Mouse (Mus musculus) intestine, embryonic 14.5 days (tissue): Measurements from ENCODE around the gene Pfdn5. TPM values are rescaled to one million over a fixed set of nuclear protein-coding genes. Genes with fewer than 3 reads are reported as not detected.

Experiments used
- ATAC-seq: fragments of 200-750 bp; cut with Nextera tagmentation; replicated peaks from 2 replicates; pipeline ENCODE4 v1.8.0; 2017; ENCODE audit warnings: low read depth, moderate number of reproducible peaks, moderate TSS enrichment, moderate library complexity; ENCODE audit not compliant: low FRiP score, low TSS enrichment
- DNase-seq: peaks from one replicate; pipeline ENCODE4 v3.0.0-alpha.2; 2018; ENCODE audit warnings: low spot score
- H3K27ac ChIP-seq: fragments of 300-500 bp; sonication (generic); 2 replicates; pipeline ENCODE4 v1.5.1; 2014; ENCODE audit warnings: low read depth, mild to moderate bottlenecking, control low read depth
- H3K27me3 ChIP-seq: fragments of 300-500 bp; sonication (generic); replicated peaks from 2 replicates; pipeline ENCODE4 v1.6.1; 2014; ENCODE audit warnings: low read length, control low read depth; ENCODE audit not compliant: control insufficient read depth, insufficient read depth
- H3K36me3 ChIP-seq: fragments of 300-500 bp; sonication (generic); 2 replicates; pipeline ENCODE4 v1.6.1; 2014; ENCODE audit warnings: low read length, control low read depth; ENCODE audit not compliant: control insufficient read depth, insufficient read depth
- H3K4me1 ChIP-seq: fragments of 300-500 bp; sonication (generic); replicated peaks from 2 replicates; pipeline ENCODE4 v1.6.1; 2014; ENCODE audit warnings: low read length, control low read depth, mixed read lengths; ENCODE audit not compliant: control insufficient read depth, insufficient read depth
- H3K4me2 ChIP-seq: fragments of 300-500 bp; sonication (generic); 2 replicates; pipeline ENCODE4 v1.6.1; 2014; ENCODE audit warnings: low read length
- H3K4me3 ChIP-seq: fragments of 300-500 bp; sonication (generic); 2 replicates; pipeline ENCODE4 v1.5.1; 2014; ENCODE audit warnings: low read depth, low read length, control low read depth, mixed read lengths
- H3K9ac ChIP-seq: fragments of 300-500 bp; sonication (generic); 2 replicates; pipeline ENCODE4 v1.6.1; 2014; ENCODE audit warnings: mild to moderate bottlenecking, low read length
- H3K9me3 ChIP-seq: fragments of 300-500 bp; sonication (generic); 2 replicates; pipeline ENCODE4 v1.6.1; 2016; ENCODE audit warnings: low read length, control low read depth; ENCODE audit not compliant: control insufficient read depth
- WGBS: fragments of 180-500 bp; shearing (Covaris S2); extraction: QIAGEN DNeasy Blood & Tissue Kit; methylation state at CpG from one replicate; pipeline ENCODE4 v1.1.7; 2014; 5-methylcytosine and 5-hydroxymethylcytosine counted together
- polyA plus RNA-seq: library from polyadenylated mRNA; unstranded; fragments of >200 nt; fragmentation: Nextera tagmentation; extraction: Ambion mirVana; gene quantifications from 2 replicates; pipeline ENCODE4 v1.2.1, GENCODE M21; 2014

Pfdn5 gene
- polyA plus RNA-seq, 1 experiment from 2014 or later, result 450 TPM

- Histone ChIP-seq H3K9ac (peak overlapping the region; percentile 3; the same call in 1 of the 2 replicates), H3K4me2 (peak overlapping the region; percentile 38), H3K9me3 (no peaks in the 10 kb centered on the region), H3K27me3 (peaks cover 22% of the 10 kb centered on the region), H3K27ac (no peak overlapping the region), H3K4me1 (peaks cover 24% of the 10 kb centered on the region), H3K4me3 (peak overlapping the region; percentile 11), H3K36me3 (no peaks in the 10 kb centered on the region)
- WGBS, result 4% methylated on average over 25 of the region's 25 CpGs
- no peak for ATAC-seq
- no peak for DNase-seq
Observed at GRCm38 (mm10) chr15:102358126-102358525, 32.2 kb downstream of the Pfdn5 start.

- Histone ChIP-seq H3K9me3 (no peaks in the 10 kb centered on the region), H3K4me3 (no peak overlapping the region), H3K27me3 (peaks cover 22% of the 10 kb centered on the region), H3K27ac (no peak overlapping the region), H3K36me3 (no peaks in the 10 kb centered on the region), H3K9ac (no peak overlapping the region), H3K4me1 (peaks cover 24% of the 10 kb centered on the region), H3K4me2 (no peak overlapping the region)
- no peak for DNase-seq
- ATAC-seq, result no peak
- 31% methylated on average over 5 of the region's 5 CpGs for WGBS
Observed at GRCm38 (mm10) chr15:102358834-102359233, 32.9 kb downstream of the Pfdn5 start.

GRCm38 (mm10) chr15:102362648-102363047 is 36.7 kb downstream of the Pfdn5 start:
- peaks cover 14% of the 10 kb centered on the region for H3K4me1 ChIP-seq
- peak overlapping the region; percentile 45 for H3K4me2 ChIP-seq
- ATAC-seq (no peak), DNase-seq (no peak)
- H3K27me3 ChIP-seq, result peaks cover 15% of the 10 kb centered on the region
- peak overlapping the region; percentile 41 for H3K9ac ChIP-seq
- no peaks in the 10 kb centered on the region for H3K9me3 ChIP-seq
- WGBS, result 12% methylated on average over 13 of the region's 14 CpGs
- H3K27ac ChIP-seq, result 0 out of 2 replicates have a peak overlapping the region, but pooled peaks have one; percentile 7
- H3K4me3 ChIP-seq, result no peak overlapping the region
- no peaks in the 10 kb centered on the region for H3K36me3 ChIP-seq

GRCm38 (mm10) chr15:102364678-102365077 is 38.8 kb downstream of the Pfdn5 start:
- Histone ChIP-seq H3K4me3 (no peak overlapping the region), H3K36me3 (no peaks in the 10 kb centered on the region), H3K27ac (no peak overlapping the region), H3K4me1 (peaks cover 7% of the 10 kb centered on the region), H3K9ac (no peak overlapping the region), H3K4me2 (no peak overlapping the region), H3K9me3 (no peaks in the 10 kb centered on the region), H3K27me3 (0 out of 2 replicates have a peak, but pooled peaks cover 3% of the 10 kb centered on the region)
- WGBS, result 100% methylated on average over 1 of the region's 1 CpGs
- no peak for ATAC-seq
- DNase-seq, result no peak

GRCm38 (mm10) chr15:102366238-102366637 is 40.3 kb downstream of the Pfdn5 start:
- H3K4me1 ChIP-seq, result peaks cover 20% of the 10 kb centered on the region
- H3K27me3 ChIP-seq, result 0 out of 2 replicates have a peak, but pooled peaks cover 3% of the 10 kb centered on the region
- H3K9me3 ChIP-seq, result no peaks in the 10 kb centered on the region
- no peak overlapping the region for H3K9ac ChIP-seq
- no peak overlapping the region for H3K4me3 ChIP-seq
- DNase-seq, result no peak
- no peaks in the 10 kb centered on the region for H3K36me3 ChIP-seq
- no peak overlapping the region for H3K27ac ChIP-seq
- ATAC-seq, result no peak
- H3K4me2 ChIP-seq, result peak overlapping the region; percentile 45
- 11% methylated on average over 7 of the region's 7 CpGs for WGBS

GRCm38 (mm10) chr15:102366733-102367344 is 40.9 kb downstream of the Pfdn5 start, which contains the start of gene Sp7:
TSS of gene Sp7 (minus strand) at chr15:102367182.
- no peak within 1 kb of the TSS; the same call in 1 of the 2 replicates for H3K9ac ChIP-seq

GRCm38 (mm10) chr15:102369972-102370371 is 44.1 kb downstream of the Pfdn5 start:
- Histone ChIP-seq H3K27ac (peak overlapping the region; percentile 51; the same call in 1 of the 2 replicates), H3K4me3 (no peak overlapping the region), H3K4me2 (peak overlapping the region; percentile 35), H3K36me3 (no peaks in the 10 kb centered on the region), H3K9ac (no peak overlapping the region), H3K9me3 (no peaks in the 10 kb centered on the region), H3K27me3 (0 out of 2 replicates have a peak, but pooled peaks cover 3% of the 10 kb centered on the region), H3K4me1 (peaks cover 14% of the 10 kb centered on the region)
- 14% methylated on average over 13 of the region's 13 CpGs for WGBS
- DNase-seq (no peak), ATAC-seq (no peak)

More at GRCm38 (mm10) chr15:102366733-102367344, 40.9 kb downstream of the Pfdn5 start, which contains the start of gene Sp7:
- Histone ChIP-seq H3K36me3 (no peaks in the 10 kb centered on the region), H3K27me3 (0 out of 2 replicates have a peak, but pooled peaks cover 3% of the 10 kb centered on the region), H3K4me3 (peak within 1 kb of the TSS; percentile 18; the same call in 1 of the 2 replicates), H3K27ac (no peak within 1 kb of the TSS), H3K9me3 (no peaks in the 10 kb centered on the region), H3K4me1 (peaks cover 22% of the 10 kb centered on the region), H3K4me2 (peak within 1 kb of the TSS; percentile 45)
- ATAC-seq (no peak), DNase-seq (no peak)
- 9% methylated on average over 15 of the region's 15 CpGs for WGBS

GRCm38 (mm10) chr15:102370727-102371126 is 44.8 kb downstream of the Pfdn5 start:
- Histone ChIP-seq H3K36me3 (no peaks in the 10 kb centered on the region), H3K9me3 (no peaks in the 10 kb centered on the region), H3K27me3 (0 out of 2 replicates have a peak, but pooled peaks cover 2% of the 10 kb centered on the region), H3K9ac (peak overlapping the region; percentile 2; the same call in 1 of the 2 replicates), H3K4me2 (peak overlapping the region; percentile 35), H3K4me1 (peaks cover 14% of the 10 kb centered on the region), H3K4me3 (peak overlapping the region; percentile 17), H3K27ac (peak overlapping the region; percentile 51)
- ATAC-seq (peak; percentile 83), DNase-seq (no peak)
- WGBS, result 5% methylated on average over 10 of the region's 10 CpGs
